Mouse (Mus musculus) small intestine, adult 2 months (tissue): ENCODE measurements at regions not wholly inside any gene's neighbourhood (a gene's known extent, or its start where the extent isn't known, plus 50 kb on each side); places are given as distances from the start of the nearest gene placed in this dataset.

ENCODE experiments used
- CTCF ChIP-seq: fragments of 200-500 bp; IDR thresholded peaks from 2 replicates; pipeline ENCODE4 v1.5.1; 2012; ENCODE audit warnings: low read depth, mild to moderate bottlenecking, control low read depth, inconsistent platforms, low read length, moderate library complexity, mixed read lengths; ENCODE audit not compliant: insufficient replicate concordance, insufficient read length; ENCODE audit errors: extremely low read depth
- POLR2A ChIP-seq: fragments of 200-500 bp; IDR thresholded peaks from 2 replicates; pipeline ENCODE4 v1.6.1; 2012; ENCODE audit warnings: low read depth, mild to moderate bottlenecking, control low read depth, inconsistent platforms, low read length, moderate library complexity

- TF ChIP-seq CTCF, result no peak
- TF ChIP-seq POLR2A, result no peak
These were observed 178.4 kb downstream of the Aldoart1 start for GRCm38 (mm10) chr4:72674006-72674405.
